Mouse (Mus musculus) liver, postnatal 0 days (tissue): ENCODE data around the gene Myo1b.

Experiments
- CTCF ChIP-seq: sonication (generic); IDR thresholded peaks from 2 replicates; pipeline ENCODE4 v1.5.1; 2016; ENCODE audit warnings: antibody characterized with exemption, low read depth
- EP300 ChIP-seq: IDR thresholded peaks from 2 replicates; pipeline ENCODE4 v1.6.1; 2016; ENCODE audit warnings: antibody characterized with exemption, low read depth, mild to moderate bottlenecking

GRCm38 (mm10) chr1:51947116-51947515, 31.2 kb upstream of the Myo1b start:
- TF ChIP-seq CTCF: no peak
- TF ChIP-seq EP300: no peak
